8 mouse cellular contexts compared by ENCODE assay signal in genomic region chr19:11964266-11964665, GRCm38 (mm10). TPM values are rescaled to one million over a fixed set of nuclear protein-coding genes. Genes with fewer than 3 reads are reported as not detected.
DNase-seq lines count a peak whose midpoint lies in the region; ATAC-seq and TF ChIP-seq lines count a peak whose summit lies in the region.

No protein-coding gene starts in this region.

- peak; percentile 30 for DNase-seq in CD4-positive, CD25-positive, alpha-beta regulatory T cell, adult 2 months (ENCODE audit: low read depth, low spot score)
- DNase-seq in lung, postnatal 0 days (ENCODE audit: low spot score) = no peak
- DNase-seq in lung, postnatal 36 days = no peak
- DNase-seq in right cerebral cortex, postnatal 14 days = no peak
- no peak for DNase-seq in adrenal gland, postnatal 36 days

- H3K9me3 ChIP-seq in lung, postnatal 0 days (ENCODE audit: low read length) = no peaks in the 10 kb centered on the region
- H3K9me3 ChIP-seq in liver, embryonic 12.5 days (replicated peaks) = peaks cover 5% of the 10 kb centered on the region; the same call in 1 of the 2 replicates

- TF ChIP-seq CTCF in lung, postnatal 0 days (IDR thresholded peaks at IDR 0.05) = peak; percentile 45

- no peak overlapping the region for H3K4me3 ChIP-seq in lung, postnatal 0 days (ENCODE audit: low read depth, low read length)
- H3K4me3 ChIP-seq in liver, embryonic 12.5 days = peak overlapping the region; percentile 57

- no peak overlapping the region for H3K9ac ChIP-seq in lung, postnatal 0 days (replicated peaks; ENCODE audit: low read depth)
- H3K9ac ChIP-seq in liver, embryonic 12.5 days = no peak overlapping the region

- no peak overlapping the region for H3K27ac ChIP-seq in lung, postnatal 0 days (ENCODE audit: low read length)
- peak overlapping the region; percentile 79; the same call in 1 of the 2 replicates for H3K27ac ChIP-seq in liver, embryonic 12.5 days

- H3K4me2 ChIP-seq in lung, postnatal 0 days (replicated peaks; ENCODE audit: low read depth, low read length) = no peak overlapping the region
- H3K4me2 ChIP-seq in liver, embryonic 12.5 days = peak overlapping the region; percentile 66

- peaks cover 11% of the 10 kb centered on the region; the same call in 1 of the 2 replicates for H3K4me1 ChIP-seq in lung, postnatal 0 days (ENCODE audit: insufficient read depth, low read depth, low read length)
- H3K4me1 ChIP-seq in liver, embryonic 12.5 days = peaks cover 33% of the 10 kb centered on the region

- TF ChIP-seq EP300 in lung, postnatal 0 days (IDR thresholded peaks at IDR 0.05) = no peak

- H3K27me3 ChIP-seq in lung, postnatal 0 days (replicated peaks; ENCODE audit: insufficient read depth, low read length) = no peaks in the 10 kb centered on the region
- no peaks in the 10 kb centered on the region for H3K27me3 ChIP-seq in liver, embryonic 12.5 days (replicated peaks)

- no peaks in the 10 kb centered on the region for H3K36me3 ChIP-seq in lung, postnatal 0 days (ENCODE audit: insufficient read depth, low read length)
- H3K36me3 ChIP-seq in liver, embryonic 12.5 days = peaks cover 11% of the 10 kb centered on the region

- WGBS in lung, postnatal 0 days = 100% methylated on average over 1 of the region's 1 CpGs
- 96% methylated on average over 1 of the region's 1 CpGs for WGBS in liver, embryonic 12.5 days (ENCODE audit: insufficient replicate concordance)

- no peak for ATAC-seq in CD4-positive, CD25-positive, alpha-beta regulatory T cell, adult 4 months
- no peak for ATAC-seq in lung, postnatal 0 days
- ATAC-seq in liver, embryonic 12.5 days = no peak
- ATAC-seq in inflammation-experienced regulatory T-cells, adult 6 months = no peak

RNA-seq across cellular contexts. Expression of gene Osbp, which starts 1.5 kb away (rescaled TPM):
- 1 to 10 TPM; 5.5 to 8.0 TPM for polyA plus RNA-seq in CD4-positive, CD25-positive, alpha-beta regulatory T cell, adult 4 months (2017; shearing (Covaris generic))
- polyA plus RNA-seq in lung, postnatal 0 days (2015; fragmentation: Nextera tagmentation; extraction: Ambion mirVana) = 4.6 and 5.2 TPM in 2 replicates
- 2.8 and 3.0 TPM in 2 replicates for polyA plus RNA-seq in liver, embryonic 12.5 days (2016; fragmentation: Nextera tagmentation; extraction: Ambion mirVana)
- polyA plus RNA-seq in inflammation-experienced regulatory T-cells, adult 6 months (2017; shearing (Covaris generic)) = 1 to 10 TPM; 7.1 to 8.4 (median 8.3) TPM
- 100 to 1,000 TPM in 1 of 2 experiments, 10 to 100 TPM in 1; 81.5 to 117 TPM for total RNA-seq in adrenal gland, postnatal 36 days (2021)

RNA-seq across cellular contexts. Expression of gene Patl1, which starts 52.1 kb away (rescaled TPM):
- polyA plus RNA-seq in CD4-positive, CD25-positive, alpha-beta regulatory T cell, adult 4 months (2017; shearing (Covaris generic)) = 10 to 100 TPM; 17.6 to 18.1 TPM
- polyA plus RNA-seq in lung, postnatal 0 days (2015; fragmentation: Nextera tagmentation; extraction: Ambion mirVana) = 9.2 and 9.4 TPM in 2 replicates
- polyA plus RNA-seq in liver, embryonic 12.5 days (2016; fragmentation: Nextera tagmentation; extraction: Ambion mirVana) = 10.7 and 11.1 TPM in 2 replicates
- polyA plus RNA-seq in inflammation-experienced regulatory T-cells, adult 6 months (2017; shearing (Covaris generic)) = 10 to 100 TPM; 15.0 to 18.6 (median 17.1) TPM
- total RNA-seq in adrenal gland, postnatal 36 days (2021) = 10 to 100 TPM; 25.0 to 28.2 TPM
